Mouse (Mus musculus): ENCODE data around the gene Aes. TPM values are rescaled to one million over a fixed set of nuclear protein-coding genes. Genes with fewer than 3 reads are reported as not detected.

Aes gene
- polyA plus RNA-seq, 1 experiment from 2014 or later = 334 TPM

DNA sequence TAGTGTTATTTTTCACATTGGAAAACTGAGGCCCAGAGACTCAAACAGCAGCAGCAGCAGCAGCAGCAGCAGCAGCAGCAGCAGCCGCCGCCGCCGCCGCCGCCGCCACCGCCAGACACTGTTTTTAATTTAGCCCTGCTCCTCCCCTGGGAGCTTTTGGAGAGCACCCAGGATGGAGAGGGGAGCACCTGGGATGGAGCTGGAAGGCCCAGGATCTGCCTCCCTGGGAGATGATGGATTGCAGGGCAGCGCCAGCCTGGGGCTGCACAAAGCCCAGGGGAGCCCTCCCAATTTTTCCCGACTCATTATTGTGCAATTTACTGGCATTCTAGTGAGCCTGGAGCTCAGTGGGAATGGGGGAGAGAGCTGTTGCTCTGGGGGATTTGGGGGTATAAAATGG is 37.3 kb downstream of the Aes start:
- H3K4me3 ChIP-seq = peak overlapping the region; percentile 40
- DNase-seq (ENCODE audit: low spot score) = no peak
- WGBS = 2% methylated on average over 10 of the region's 10 CpGs

GRCm38 (mm10) chr10:81597137-81597950 is 38.1 kb downstream of the Aes start:
- no peaks in the 10 kb centered on the region for H3K9me3 ChIP-seq (replicated peaks)
- peaks cover 65% of the 10 kb centered on the region for H3K4me1 ChIP-seq
- peak overlapping the region; percentile 18 for H3K27ac ChIP-seq (replicated peaks)
- peak overlapping the region; percentile 40 for H3K4me3 ChIP-seq
- H3K36me3 ChIP-seq = no peaks in the 10 kb centered on the region
- DNase-seq (ENCODE audit: low spot score) = peak; percentile 50
- peaks cover 92% of the 10 kb centered on the region for H3K27me3 ChIP-seq (ENCODE audit: low read depth, poor library complexity, severe bottlenecking)
- 7% methylated on average over 12 of the region's 12 CpGs for WGBS

More for the DNA sequence above, 37.3 kb downstream of the Aes start:
- peak overlapping the region; percentile 18; the same call in 1 of the 2 replicates for H3K27ac ChIP-seq (replicated peaks)
- H3K36me3 ChIP-seq = no peaks in the 10 kb centered on the region
- no peaks in the 10 kb centered on the region for H3K9me3 ChIP-seq (replicated peaks)
- H3K27me3 ChIP-seq (ENCODE audit: low read depth, poor library complexity, severe bottlenecking) = peaks cover 92% of the 10 kb centered on the region
- peaks cover 60% of the 10 kb centered on the region for H3K4me1 ChIP-seq

DNA sequence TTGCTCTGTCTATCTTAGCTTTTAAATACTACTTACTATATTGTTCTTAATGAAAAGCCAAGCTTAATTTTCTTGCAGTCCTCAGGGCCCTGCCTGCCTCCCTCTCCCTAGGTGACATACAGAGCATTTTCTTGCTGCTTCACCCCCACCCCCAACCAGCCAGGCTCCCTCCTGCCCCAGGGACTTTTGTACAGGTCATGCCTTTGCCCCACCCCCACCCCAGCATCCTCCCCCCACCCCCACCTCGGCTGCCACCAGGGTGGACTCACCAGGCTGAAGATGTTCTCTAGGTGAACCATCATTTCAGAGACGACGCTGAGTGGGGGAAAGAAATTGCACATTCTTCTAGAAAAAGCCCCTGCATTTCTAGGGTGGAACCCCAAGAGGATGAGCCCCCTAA is 39.1 kb downstream of the Aes start:
- H3K27ac ChIP-seq (replicated peaks) = no peak overlapping the region
- H3K36me3 ChIP-seq = no peaks in the 10 kb centered on the region
- peaks cover 72% of the 10 kb centered on the region for H3K4me1 ChIP-seq
- H3K9me3 ChIP-seq (replicated peaks) = no peaks in the 10 kb centered on the region
- peaks cover 84% of the 10 kb centered on the region for H3K27me3 ChIP-seq (ENCODE audit: low read depth, poor library complexity, severe bottlenecking)
- H3K4me3 ChIP-seq = no peak overlapping the region
- WGBS = 58% methylated on average over 3 of the region's 3 CpGs
- no peak for DNase-seq (ENCODE audit: low spot score)

DNA sequence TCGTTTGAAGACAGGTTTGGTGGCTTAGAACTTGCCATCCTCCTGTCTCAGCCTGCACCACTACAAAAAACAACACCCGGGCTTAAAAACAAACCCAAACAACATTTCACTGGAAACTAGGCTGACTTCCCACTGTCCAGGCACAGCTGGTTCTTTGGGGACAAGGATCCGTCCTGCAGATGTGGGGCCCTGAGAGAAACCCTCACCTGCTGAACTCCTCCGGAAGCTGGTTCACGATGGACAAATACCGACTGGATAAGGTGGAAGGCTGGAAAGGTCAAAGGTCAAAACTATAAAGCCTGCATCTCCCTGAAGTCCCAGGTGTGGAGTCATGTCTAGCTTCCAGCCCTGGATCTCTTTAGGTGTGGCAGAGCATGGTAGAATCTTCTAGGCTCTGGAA is 39.6 kb downstream of the Aes start:
- WGBS = 67% methylated on average over 6 of the region's 6 CpGs
- H3K4me1 ChIP-seq = peaks cover 72% of the 10 kb centered on the region

GRCm38 (mm10) chr10:81599630-81600029 is 40.3 kb downstream of the Aes start:
- peaks cover 72% of the 10 kb centered on the region for H3K4me1 ChIP-seq
- H3K36me3 ChIP-seq = no peaks in the 10 kb centered on the region
- no peaks in the 10 kb centered on the region for H3K9me3 ChIP-seq (replicated peaks)
- no peak overlapping the region for H3K27ac ChIP-seq (replicated peaks)
- no peak for DNase-seq (ENCODE audit: low spot score)
- peaks cover 78% of the 10 kb centered on the region for H3K27me3 ChIP-seq (ENCODE audit: low read depth, poor library complexity, severe bottlenecking)
- H3K4me3 ChIP-seq = no peak overlapping the region
- 80% methylated on average over 5 of the region's 5 CpGs for WGBS

More for the DNA sequence above, 39.6 kb downstream of the Aes start:
- H3K36me3 ChIP-seq = no peaks in the 10 kb centered on the region
- no peak for DNase-seq (ENCODE audit: low spot score)
- H3K27me3 ChIP-seq (ENCODE audit: low read depth, poor library complexity, severe bottlenecking) = peaks cover 80% of the 10 kb centered on the region
- no peaks in the 10 kb centered on the region for H3K9me3 ChIP-seq (replicated peaks)
- no peak overlapping the region for H3K27ac ChIP-seq (replicated peaks)
- H3K4me3 ChIP-seq = no peak overlapping the region

GRCm38 (mm10) chr10:81600096-81600495 is 40.8 kb downstream of the Aes start:
- H3K9me3 ChIP-seq (replicated peaks) = no peaks in the 10 kb centered on the region
- no peak for DNase-seq (ENCODE audit: low spot score)
- peaks cover 74% of the 10 kb centered on the region for H3K4me1 ChIP-seq
- 59% methylated on average over 10 of the region's 10 CpGs for WGBS
- no peak overlapping the region for H3K27ac ChIP-seq (replicated peaks)
- no peak overlapping the region for H3K4me3 ChIP-seq
- no peaks in the 10 kb centered on the region for H3K36me3 ChIP-seq
- peaks cover 74% of the 10 kb centered on the region for H3K27me3 ChIP-seq (ENCODE audit: low read depth, poor library complexity, severe bottlenecking)

- Histone ChIP-seq H3K9me3 (replicated peaks) (no peaks in the 10 kb centered on the region), H3K27me3 (ENCODE audit: low read depth, poor library complexity, severe bottlenecking) (peaks cover 67% of the 10 kb centered on the region), H3K27ac (replicated peaks) (peak within 1 kb of the TSS; percentile 72), H3K4me1 (peaks cover 74% of the 10 kb centered on the region), H3K36me3 (no peaks in the 10 kb centered on the region), H3K4me3 (peak within 1 kb of the TSS; percentile 40)
- peak; percentile 99 for DNase-seq (ENCODE audit: low spot score)
- WGBS = under 1% methylated on average over 28 of the region's 28 CpGs
Measured at GRCm38 (mm10) chr10:81600738-81601203, 41.5 kb downstream of the Aes start, which contains the start of gene Tle6. Tle6 (minus strand) TSS chr10:81601073.

DNA sequence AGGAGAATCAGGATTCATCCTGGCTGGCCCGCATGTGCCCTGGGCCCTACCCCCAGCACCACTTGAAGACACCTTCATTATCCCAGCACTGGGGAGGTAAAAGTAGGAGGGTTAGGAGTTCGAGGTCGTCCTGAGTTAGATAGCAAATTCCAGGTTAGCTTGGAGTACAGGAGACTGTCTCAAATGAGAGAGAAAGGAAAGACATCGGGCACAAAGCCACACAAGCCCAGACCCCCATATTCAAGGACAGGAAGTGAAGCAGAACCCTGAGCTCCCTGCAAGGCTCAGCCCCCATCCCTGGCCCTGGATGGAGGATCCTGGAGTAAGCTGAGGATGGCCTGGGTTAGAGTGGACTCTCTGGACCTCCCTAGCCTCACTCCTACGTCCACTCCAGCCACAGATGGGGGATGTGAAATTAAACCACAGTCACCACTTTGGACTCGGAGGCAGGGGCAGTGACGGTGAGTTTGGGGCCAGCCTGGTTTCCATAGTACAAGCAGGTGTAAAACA is 42.2 kb downstream of the Aes start:
- Histone ChIP-seq H3K9me3 (replicated peaks) (no peaks in the 10 kb centered on the region), H3K36me3 (no peaks in the 10 kb centered on the region), H3K4me3 (peak overlapping the region; percentile 40), H3K27me3 (ENCODE audit: low read depth, poor library complexity, severe bottlenecking) (peaks cover 60% of the 10 kb centered on the region), H3K27ac (replicated peaks) (0 out of 2 replicates have a peak overlapping the region, but pooled peaks have one; percentile 4), H3K4me1 (peaks cover 70% of the 10 kb centered on the region)
- no peak for DNase-seq (ENCODE audit: low spot score)
- 16% methylated on average over 7 of the region's 7 CpGs for WGBS

DNA sequence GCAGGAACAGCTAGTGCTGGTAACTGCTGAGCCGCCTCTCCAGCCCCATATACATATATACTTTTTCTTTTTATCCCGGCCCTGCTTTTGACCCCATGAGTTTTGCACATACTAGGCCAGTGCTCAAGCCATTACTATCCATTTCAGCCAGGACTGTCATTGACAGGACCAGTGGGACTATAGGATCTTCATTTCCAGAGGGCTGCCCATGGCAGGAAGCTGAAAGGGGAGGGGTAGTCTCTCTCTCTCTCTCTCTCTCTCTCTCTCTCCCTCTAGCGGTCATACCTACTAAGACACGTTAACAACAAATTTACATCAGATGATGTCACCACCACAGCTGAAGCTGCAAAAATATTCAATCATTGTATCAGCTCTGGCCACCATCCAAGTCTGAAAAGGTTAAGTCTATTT is 43.5 kb downstream of the Aes start:
- DNase-seq (ENCODE audit: low spot score) = peak; percentile 46
- Histone ChIP-seq H3K27ac (replicated peaks) (no peak overlapping the region), H3K4me3 (no peak overlapping the region), H3K4me1 (peaks cover 65% of the 10 kb centered on the region), H3K36me3 (no peaks in the 10 kb centered on the region; the same call in 1 of the 2 replicates), H3K27me3 (ENCODE audit: low read depth, poor library complexity, severe bottlenecking) (peaks cover 47% of the 10 kb centered on the region), H3K9me3 (replicated peaks) (no peaks in the 10 kb centered on the region)
- 25% methylated on average over 4 of the region's 4 CpGs for WGBS

DNA sequence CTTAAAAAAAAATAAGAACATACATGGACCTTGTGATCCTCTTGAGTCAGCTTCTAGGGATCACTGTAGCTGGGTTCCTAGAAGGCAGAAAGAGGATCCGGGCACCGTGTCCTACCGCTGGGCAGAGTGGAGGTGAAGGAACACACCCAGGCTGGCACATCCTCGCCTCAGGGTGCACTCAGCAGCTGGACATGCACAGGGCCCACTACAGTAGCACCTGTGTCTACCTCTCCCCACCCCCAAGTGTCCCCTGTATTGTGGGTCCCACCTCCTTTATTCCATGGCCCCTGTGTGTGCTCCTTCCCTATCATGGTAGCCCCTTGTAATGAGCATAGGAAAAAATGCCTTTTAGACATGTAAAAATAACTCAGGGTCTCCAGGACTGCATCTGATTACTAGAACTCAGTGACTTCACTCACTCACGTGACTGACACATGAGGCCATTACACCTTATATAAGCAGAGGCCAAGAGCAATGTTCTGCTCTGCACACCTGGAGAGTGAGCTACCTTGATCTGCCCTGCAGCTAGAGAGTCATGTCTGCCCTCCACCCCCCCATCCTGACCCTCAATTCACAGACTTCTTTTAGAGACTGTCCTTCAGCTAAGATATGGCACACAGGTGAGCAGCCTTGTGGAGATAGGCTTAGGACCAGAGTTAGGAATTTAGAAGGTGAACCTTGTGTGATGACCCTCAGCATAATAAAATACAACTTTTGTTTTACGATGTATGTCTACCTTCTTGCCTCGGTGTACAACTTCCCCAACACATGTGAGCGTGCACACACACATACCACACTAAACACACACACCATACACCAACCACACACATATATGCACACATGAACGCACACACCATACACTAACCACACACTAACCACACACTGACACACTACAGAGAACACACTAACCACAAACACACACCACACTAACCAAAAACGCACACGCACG is 45.0 kb downstream of the Aes start:
- WGBS = 82% methylated on average over 12 of the region's 12 CpGs
- H3K9me3 ChIP-seq (replicated peaks) = no peaks in the 10 kb centered on the region
- H3K27me3 ChIP-seq (ENCODE audit: low read depth, poor library complexity, severe bottlenecking) = peaks cover 32% of the 10 kb centered on the region
- H3K36me3 ChIP-seq = peaks cover 14% of the 10 kb centered on the region
- H3K4me1 ChIP-seq = peaks cover 52% of the 10 kb centered on the region
- peak overlapping the region; percentile 70; the same call in 1 of the 2 replicates for H3K4me3 ChIP-seq
- DNase-seq (ENCODE audit: low spot score) = no peak
- H3K27ac ChIP-seq (replicated peaks) = no peak overlapping the region

GRCm38 (mm10) chr10:81604968-81605665 is 45.8 kb downstream of the Aes start:
- peaks cover 24% of the 10 kb centered on the region for H3K27me3 ChIP-seq (ENCODE audit: low read depth, poor library complexity, severe bottlenecking)
- DNase-seq (ENCODE audit: low spot score) = peak; percentile 87
- no peaks in the 10 kb centered on the region for H3K9me3 ChIP-seq (replicated peaks)
- peaks cover 50% of the 10 kb centered on the region for H3K4me1 ChIP-seq
- WGBS = 20% methylated on average over 29 of the region's 29 CpGs
- H3K4me3 ChIP-seq = peak overlapping the region; percentile 70
- H3K36me3 ChIP-seq = peaks cover 16% of the 10 kb centered on the region
- H3K27ac ChIP-seq (replicated peaks) = peak overlapping the region; percentile 82

DNA sequence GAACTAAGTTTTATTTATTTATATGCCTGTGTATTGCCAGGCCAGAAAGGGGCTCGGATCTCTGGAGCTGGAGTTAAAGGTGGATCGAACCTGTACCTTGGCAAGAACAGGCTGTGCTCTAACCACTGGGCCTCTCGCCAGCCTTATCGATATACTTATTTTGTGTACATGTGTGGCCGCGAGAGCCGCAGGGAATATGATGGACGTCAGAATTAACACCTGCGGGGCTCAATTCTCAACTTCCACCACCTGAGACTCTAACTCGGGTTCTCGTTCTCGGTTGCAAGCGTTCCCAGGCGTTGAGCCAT is 46.3 kb downstream of the Aes start:
- Histone ChIP-seq H3K4me3 (peak overlapping the region; percentile 70), H3K27ac (replicated peaks) (peak overlapping the region; percentile 82), H3K27me3 (ENCODE audit: low read depth, poor library complexity, severe bottlenecking) (peaks cover 21% of the 10 kb centered on the region), H3K36me3 (peaks cover 16% of the 10 kb centered on the region), H3K9me3 (replicated peaks) (no peaks in the 10 kb centered on the region), H3K4me1 (peaks cover 44% of the 10 kb centered on the region)
- 7% methylated on average over 14 of the region's 14 CpGs for WGBS
- no peak for DNase-seq (ENCODE audit: low spot score)
